Mouse (Mus musculus): Measurements from ENCODE around the gene Ndufa3. TPM values are rescaled to one million over a fixed set of nuclear protein-coding genes. Genes with fewer than 3 reads are reported as not detected.
"Not testable (repeated sequence)": the region's sequence is repeated elsewhere in the genome, so short reads cannot be mapped to it uniquely, and the experiment has no call there.

The Ndufa3 gene
- polyA plus RNA-seq (2014; fragmentation: Nextera tagmentation; extraction: Ambion mirVana) = 447 and 581 TPM in 2 replicates

DNA sequence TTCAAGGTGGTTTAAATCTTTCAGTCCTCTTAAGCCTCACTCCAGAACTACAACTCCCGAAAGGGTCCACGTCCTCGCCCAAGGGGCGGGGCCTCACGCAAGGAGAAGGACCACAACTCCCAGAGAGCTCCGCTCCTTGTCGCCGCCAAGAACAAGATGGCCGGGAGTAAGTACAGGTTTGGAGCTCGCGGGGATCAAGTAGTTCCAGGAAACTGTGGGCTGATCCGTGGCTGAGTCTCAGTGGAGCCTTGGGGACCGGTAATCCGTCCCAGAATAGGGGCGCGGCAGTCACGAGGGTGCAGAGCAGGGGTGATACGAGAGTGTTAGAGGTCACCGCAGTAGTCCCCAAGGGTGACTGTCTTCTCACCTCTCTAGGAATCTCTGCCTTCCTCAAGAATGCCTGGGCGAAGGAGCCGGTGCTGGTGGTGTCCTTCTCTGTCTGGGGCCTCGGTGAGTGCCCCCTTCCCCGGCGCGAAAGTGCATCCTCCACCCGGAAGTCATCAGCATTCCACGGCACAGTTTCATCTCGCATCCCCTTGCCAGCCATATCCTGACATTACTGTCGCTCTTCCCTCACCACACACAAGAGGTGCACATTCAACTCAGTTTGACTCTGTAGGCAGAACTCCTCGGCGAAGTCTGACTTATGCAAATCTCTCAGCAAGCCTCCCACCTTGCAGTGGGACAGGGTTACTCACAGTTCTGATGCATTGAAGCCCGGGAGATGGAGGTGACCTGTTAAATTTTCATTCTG, at the start of gene Ndufa3:
TSS of gene Ndufa3 (plus strand) at position 132 of the 754 bp plus-strand sequence.
- Histone ChIP-seq H3K4me2 (ENCODE audit: low read depth, low read length) (peak within 1 kb of the TSS; percentile 81), H3K4me3 (ENCODE audit: low read depth, low read length) (peak within 1 kb of the TSS; percentile 66), H3K9ac (replicated peaks; ENCODE audit: low read depth, low read length) (peak within 1 kb of the TSS; percentile 82), H3K27me3 (ENCODE audit: control insufficient read depth, insufficient read depth, low read length) (no peaks in the 10 kb centered on the region), H3K9me3 (ENCODE audit: control insufficient read depth, low read length) (no peaks in the 10 kb centered on the region), H3K27ac (ENCODE audit: low read depth, low read length) (peak within 1 kb of the TSS; percentile 53), H3K36me3 (ENCODE audit: control insufficient read depth, insufficient read depth, low read length) (peaks cover 6% of the 10 kb centered on the region; the same call in 1 of the 2 replicates), H3K4me1 (ENCODE audit: control insufficient read depth, insufficient read depth, low read length) (no peaks in the 10 kb centered on the region)
- ATAC-seq (ENCODE audit: low read depth) = peak; percentile 97
- WGBS = 1% methylated on average over 32 of the region's 32 CpGs

DNA sequence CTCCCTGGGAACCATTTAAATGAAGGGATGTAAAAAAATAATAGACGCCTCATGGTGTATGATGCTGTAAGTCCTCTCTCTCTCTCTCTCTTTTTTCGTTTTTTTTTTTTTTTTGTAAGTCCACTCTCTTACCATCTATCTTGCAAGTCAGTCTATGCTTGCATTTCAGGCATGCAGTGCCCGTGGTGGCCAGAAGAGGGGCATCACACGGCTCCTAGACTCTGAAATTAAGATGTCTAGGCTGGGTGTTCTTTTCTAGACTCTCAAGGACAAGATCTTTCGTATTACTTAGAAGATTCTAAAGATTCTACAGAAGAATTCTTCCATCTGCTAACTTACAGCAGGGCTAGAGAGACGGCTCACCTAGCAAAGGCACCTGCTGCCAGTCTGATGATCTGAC, 47.4 kb upstream of the Ndufa3 start:
- no peak overlapping the region for H3K9ac ChIP-seq (replicated peaks; ENCODE audit: low read depth, low read length)
- no peaks in the 10 kb centered on the region for H3K27me3 ChIP-seq (ENCODE audit: control insufficient read depth, insufficient read depth, low read length)
- no peak for ATAC-seq (ENCODE audit: low read depth)
- H3K9me3 ChIP-seq (ENCODE audit: control insufficient read depth, low read length) = no peaks in the 10 kb centered on the region
- no peak overlapping the region for H3K27ac ChIP-seq (ENCODE audit: low read depth, low read length)
- no peak overlapping the region for H3K4me2 ChIP-seq (ENCODE audit: low read depth, low read length)
- no peaks in the 10 kb centered on the region for H3K4me1 ChIP-seq (ENCODE audit: control insufficient read depth, insufficient read depth, low read length)
- no peaks in the 10 kb centered on the region for H3K36me3 ChIP-seq (ENCODE audit: control insufficient read depth, insufficient read depth, low read length)
- no peak overlapping the region for H3K4me3 ChIP-seq (ENCODE audit: low read depth, low read length)
- 71% methylated on average over 6 of the region's 6 CpGs for WGBS

DNA sequence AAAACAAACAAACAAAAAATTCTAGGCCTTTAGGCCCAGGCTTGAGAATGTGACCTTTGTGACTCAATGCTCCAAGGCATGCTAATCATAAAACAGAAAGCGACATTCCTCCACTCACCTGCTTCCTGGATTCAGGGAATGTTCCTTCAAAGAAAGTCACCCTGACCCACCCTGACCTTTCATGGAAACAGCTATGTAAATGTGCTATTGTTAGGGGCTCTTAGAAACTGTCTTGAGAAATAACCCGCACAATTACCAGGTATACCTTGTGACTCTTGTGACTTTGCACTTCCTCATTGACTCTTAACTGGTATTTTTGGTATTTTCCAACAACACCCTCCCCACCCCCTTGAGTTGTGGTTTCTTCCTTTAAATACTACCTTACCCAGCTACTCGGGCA, 46.6 kb upstream of the Ndufa3 start:
- ATAC-seq (ENCODE audit: low read depth); H3K4me3 ChIP-seq (ENCODE audit: low read depth, low read length); H3K9ac ChIP-seq (replicated peaks; ENCODE audit: low read depth, low read length); H3K27ac ChIP-seq (ENCODE audit: low read depth, low read length); H3K27me3 ChIP-seq (ENCODE audit: control insufficient read depth, insufficient read depth, low read length); H3K9me3 ChIP-seq (ENCODE audit: control insufficient read depth, low read length); H3K4me1 ChIP-seq (ENCODE audit: control insufficient read depth, insufficient read depth, low read length); H3K4me2 ChIP-seq (ENCODE audit: low read depth, low read length); H3K36me3 ChIP-seq (ENCODE audit: control insufficient read depth, insufficient read depth, low read length): not testable (repeated sequence)
- 87% methylated on average over 3 of the region's 3 CpGs for WGBS

DNA sequence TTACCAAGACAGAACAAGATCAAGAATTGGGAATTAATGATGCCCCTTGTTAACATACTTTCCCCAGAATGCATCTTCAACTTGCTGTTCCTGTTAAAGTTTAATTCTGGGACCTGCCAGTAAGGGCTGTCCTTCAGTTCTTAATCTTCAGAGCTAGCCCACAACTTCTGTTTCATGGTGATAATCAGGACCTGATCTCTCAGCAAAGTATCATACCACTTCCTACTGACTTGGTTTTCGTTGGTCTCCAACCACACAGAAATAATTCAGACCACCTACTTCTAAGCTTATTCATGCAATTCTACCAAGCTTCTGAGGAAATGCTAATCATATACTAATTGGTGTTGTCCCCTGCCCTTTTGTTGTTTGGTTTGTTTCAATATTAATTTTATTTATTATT, 45.3 kb upstream of the Ndufa3 start:
- Histone ChIP-seq H3K9me3 (ENCODE audit: control insufficient read depth, low read length) (no peaks in the 10 kb centered on the region), H3K4me3 (ENCODE audit: low read depth, low read length) (no peak overlapping the region)
- 81% methylated on average over 1 of the region's 1 CpGs for WGBS

DNA sequence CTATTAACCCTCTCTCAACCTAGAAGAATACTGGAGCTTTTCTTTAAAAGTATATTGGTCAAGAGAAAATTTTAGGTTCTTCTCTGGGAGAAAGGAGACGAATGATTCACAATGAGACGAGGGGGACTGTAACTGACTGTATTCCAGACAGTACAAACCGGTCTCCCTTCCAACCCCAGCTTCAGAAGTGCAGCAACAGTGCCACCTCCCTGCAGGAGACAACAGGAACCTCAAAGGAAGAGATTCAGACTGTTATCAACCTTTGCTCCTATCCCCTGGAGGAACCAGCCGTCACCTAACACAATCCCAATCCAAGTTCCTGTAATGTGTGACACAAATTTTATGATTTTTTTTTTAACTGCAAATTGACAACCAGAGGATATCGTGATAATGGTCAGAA, 43.0 kb upstream of the Ndufa3 start:
- H3K4me2 ChIP-seq (ENCODE audit: low read depth, low read length) = no peak overlapping the region
- ATAC-seq (ENCODE audit: low read depth) = no peak
- no peaks in the 10 kb centered on the region for H3K4me1 ChIP-seq (ENCODE audit: control insufficient read depth, insufficient read depth, low read length)
- H3K36me3 ChIP-seq (ENCODE audit: control insufficient read depth, insufficient read depth, low read length) = no peaks in the 10 kb centered on the region
- H3K9ac ChIP-seq (replicated peaks; ENCODE audit: low read depth, low read length) = no peak overlapping the region
- no peak overlapping the region for H3K27ac ChIP-seq (ENCODE audit: low read depth, low read length)
- 67% methylated on average over 5 of the region's 5 CpGs for WGBS
- H3K9me3 ChIP-seq (ENCODE audit: control insufficient read depth, low read length) = no peaks in the 10 kb centered on the region
- no peak overlapping the region for H3K4me3 ChIP-seq (ENCODE audit: low read depth, low read length)
- H3K27me3 ChIP-seq (ENCODE audit: control insufficient read depth, insufficient read depth, low read length) = no peaks in the 10 kb centered on the region

More for the DNA sequence above, 45.3 kb upstream of the Ndufa3 start:
- ATAC-seq (ENCODE audit: low read depth) = no peak
- no peaks in the 10 kb centered on the region for H3K27me3 ChIP-seq (ENCODE audit: control insufficient read depth, insufficient read depth, low read length)
- no peaks in the 10 kb centered on the region for H3K4me1 ChIP-seq (ENCODE audit: control insufficient read depth, insufficient read depth, low read length)
- no peak overlapping the region for H3K27ac ChIP-seq (ENCODE audit: low read depth, low read length)
- no peaks in the 10 kb centered on the region for H3K36me3 ChIP-seq (ENCODE audit: control insufficient read depth, insufficient read depth, low read length)
- no peak overlapping the region for H3K4me2 ChIP-seq (ENCODE audit: low read depth, low read length)
- H3K9ac ChIP-seq (replicated peaks; ENCODE audit: low read depth, low read length) = no peak overlapping the region

DNA sequence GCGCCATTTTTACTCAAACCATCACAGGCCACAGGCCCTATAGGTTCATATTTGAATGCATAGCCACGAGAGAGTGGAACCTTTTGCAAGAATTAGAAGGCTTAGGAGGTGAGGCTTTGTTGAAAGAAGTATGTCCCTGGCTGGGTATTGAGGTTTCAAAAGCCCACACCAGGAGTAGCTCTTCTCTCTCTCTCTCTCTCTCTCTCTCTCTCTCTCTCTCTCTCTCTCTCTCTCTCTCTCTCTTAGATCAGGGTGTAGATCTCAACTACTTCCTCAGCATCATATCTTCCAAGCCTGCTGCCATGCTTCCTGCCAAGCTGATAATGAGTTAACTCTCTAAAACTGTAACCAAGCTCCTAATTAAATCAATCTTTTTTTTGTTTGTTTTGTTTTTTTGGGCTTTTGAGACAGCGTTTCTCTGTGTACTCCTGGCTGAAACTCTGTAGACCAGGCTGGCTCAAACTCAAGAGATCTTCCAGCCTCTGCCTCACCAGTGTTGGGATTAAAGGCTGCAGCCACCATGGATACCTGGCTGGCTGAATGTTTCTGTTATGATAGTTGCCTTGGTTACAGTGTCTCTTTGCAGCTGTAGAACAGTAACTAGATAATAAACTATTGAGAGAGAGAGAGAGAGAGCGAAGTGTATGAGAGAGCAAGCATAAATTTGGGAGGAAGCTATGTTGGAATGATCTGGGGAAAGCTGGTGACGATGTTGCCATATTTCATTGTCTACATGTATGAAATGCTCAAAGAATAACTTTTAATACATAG, 40.6 kb upstream of the Ndufa3 start:
- no peaks in the 10 kb centered on the region for H3K4me1 ChIP-seq (ENCODE audit: control insufficient read depth, insufficient read depth, low read length)
- no peak overlapping the region for H3K4me2 ChIP-seq (ENCODE audit: low read depth, low read length)
- H3K9ac ChIP-seq (replicated peaks; ENCODE audit: low read depth, low read length) = no peak overlapping the region
- H3K27me3 ChIP-seq (ENCODE audit: control insufficient read depth, insufficient read depth, low read length) = no peaks in the 10 kb centered on the region
- 84% methylated on average over 5 of the region's 5 CpGs for WGBS
- no peak overlapping the region for H3K4me3 ChIP-seq (ENCODE audit: low read depth, low read length)
- H3K36me3 ChIP-seq (ENCODE audit: control insufficient read depth, insufficient read depth, low read length) = no peaks in the 10 kb centered on the region
- ATAC-seq (ENCODE audit: low read depth) = no peak
- H3K27ac ChIP-seq (ENCODE audit: low read depth, low read length) = no peak overlapping the region
- no peaks in the 10 kb centered on the region for H3K9me3 ChIP-seq (ENCODE audit: control insufficient read depth, low read length)

DNA sequence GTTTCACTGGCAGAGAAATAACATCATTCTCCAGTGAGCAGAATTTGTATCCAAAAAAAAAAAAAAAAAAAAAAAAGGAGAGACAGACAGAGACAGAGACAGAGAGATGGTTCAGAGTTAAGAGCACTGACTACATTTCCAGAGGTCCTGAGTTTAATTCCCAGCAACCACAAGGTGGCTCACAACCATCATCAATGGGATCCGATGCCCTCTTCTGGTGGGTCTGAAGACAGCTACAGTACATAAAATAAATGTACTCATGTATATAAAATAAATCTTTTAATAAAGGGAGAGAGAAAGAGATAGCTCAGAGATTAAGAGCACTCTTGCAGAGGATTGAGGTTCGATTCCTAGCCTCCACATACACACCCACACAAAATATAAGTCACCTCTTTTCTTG, 39.0 kb upstream of the Ndufa3 start:
- no peak for ATAC-seq (ENCODE audit: low read depth)
- Histone ChIP-seq H3K36me3 (ENCODE audit: control insufficient read depth, insufficient read depth, low read length) (no peaks in the 10 kb centered on the region), H3K9ac (replicated peaks; ENCODE audit: low read depth, low read length) (no peak overlapping the region), H3K4me2 (ENCODE audit: low read depth, low read length) (no peak overlapping the region), H3K9me3 (ENCODE audit: control insufficient read depth, low read length) (no peaks in the 10 kb centered on the region), H3K4me1 (ENCODE audit: control insufficient read depth, insufficient read depth, low read length) (no peaks in the 10 kb centered on the region), H3K27me3 (ENCODE audit: control insufficient read depth, insufficient read depth, low read length) (no peaks in the 10 kb centered on the region), H3K27ac (ENCODE audit: low read depth, low read length) (no peak overlapping the region), H3K4me3 (ENCODE audit: low read depth, low read length) (no peak overlapping the region)
- WGBS = 92% methylated on average over 2 of the region's 2 CpGs

DNA sequence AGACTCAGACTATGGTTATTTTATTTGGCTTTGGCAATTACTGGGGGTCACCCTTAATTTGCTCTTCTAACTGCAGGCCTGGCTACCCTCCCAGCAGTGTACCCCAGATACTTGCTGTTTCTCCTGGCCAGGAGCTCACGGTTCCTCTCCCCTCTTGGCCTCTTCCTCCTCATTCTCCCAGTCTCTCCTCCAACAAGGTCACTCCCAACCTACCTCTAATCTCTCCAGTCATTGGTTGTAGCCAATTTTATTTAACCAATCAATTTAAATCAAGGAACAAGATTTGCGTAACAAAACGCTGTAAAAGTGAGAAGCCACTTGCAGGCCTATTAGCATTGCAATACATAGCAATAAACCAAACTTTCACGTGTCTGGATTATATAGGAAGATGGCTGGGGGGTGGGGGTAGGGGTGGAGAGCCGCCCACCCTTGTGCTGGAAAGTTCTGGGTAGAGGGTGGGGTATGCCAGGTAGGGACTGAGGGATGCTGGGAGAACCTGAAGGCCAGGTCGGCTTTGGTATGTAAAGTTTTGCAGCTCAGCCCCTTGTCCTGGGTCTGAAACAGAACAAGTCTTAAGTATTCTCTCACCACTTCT, 38.1 kb upstream of the Ndufa3 start:
- Histone ChIP-seq H3K36me3 (ENCODE audit: control insufficient read depth, insufficient read depth, low read length) (no peaks in the 10 kb centered on the region), H3K4me3 (ENCODE audit: low read depth, low read length) (no peak overlapping the region), H3K4me2 (ENCODE audit: low read depth, low read length) (no peak overlapping the region), H3K27ac (ENCODE audit: low read depth, low read length) (no peak overlapping the region), H3K4me1 (ENCODE audit: control insufficient read depth, insufficient read depth, low read length) (no peaks in the 10 kb centered on the region), H3K9me3 (ENCODE audit: control insufficient read depth, low read length) (no peaks in the 10 kb centered on the region), H3K27me3 (ENCODE audit: control insufficient read depth, insufficient read depth, low read length) (no peaks in the 10 kb centered on the region), H3K9ac (replicated peaks; ENCODE audit: low read depth, low read length) (no peak overlapping the region)
- 54% methylated on average over 6 of the region's 6 CpGs for WGBS
- ATAC-seq (ENCODE audit: low read depth) = no peak

DNA sequence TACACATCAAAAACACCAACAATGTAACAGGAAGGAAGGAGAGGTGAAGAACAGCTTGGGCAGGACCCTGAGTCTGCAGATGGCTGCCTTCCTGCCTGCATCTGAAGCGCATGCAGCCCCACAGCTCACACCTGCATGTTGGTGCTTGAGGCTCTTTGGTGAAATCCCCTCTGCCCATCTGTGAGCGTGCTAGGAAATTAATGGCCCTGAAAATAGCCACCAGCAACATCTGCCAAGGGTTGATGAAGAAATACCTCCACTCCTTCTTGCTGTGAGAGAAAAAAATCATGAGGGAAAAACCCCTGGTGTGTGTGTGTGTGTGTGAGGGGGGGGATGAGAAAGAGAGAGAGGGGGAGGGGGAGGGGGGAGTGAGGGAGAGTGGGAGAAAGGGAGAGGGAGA, 37.1 kb upstream of the Ndufa3 start:
- Histone ChIP-seq H3K9ac (replicated peaks; ENCODE audit: low read depth, low read length) (no peak overlapping the region), H3K36me3 (ENCODE audit: control insufficient read depth, insufficient read depth, low read length) (no peaks in the 10 kb centered on the region), H3K4me1 (ENCODE audit: control insufficient read depth, insufficient read depth, low read length) (no peaks in the 10 kb centered on the region), H3K4me2 (ENCODE audit: low read depth, low read length) (no peak overlapping the region), H3K4me3 (ENCODE audit: low read depth, low read length) (no peak overlapping the region), H3K9me3 (ENCODE audit: control insufficient read depth, low read length) (no peaks in the 10 kb centered on the region), H3K27ac (ENCODE audit: low read depth, low read length) (no peak overlapping the region), H3K27me3 (ENCODE audit: control insufficient read depth, insufficient read depth, low read length) (no peaks in the 10 kb centered on the region)
- no peak for ATAC-seq (ENCODE audit: low read depth)
- 45% methylated on average over 2 of the region's 2 CpGs for WGBS

All from neural tube, embryonic 14.5 days (tissue).